Comparison of ENCODE assay signal across 9 mouse cellular contexts in genomic region chr2:18049279-18049821, GRCm38 (mm10). TPM values are rescaled to one million over a fixed set of nuclear protein-coding genes. Genes with fewer than 3 reads are reported as not detected.
A peak's percentile ranks its signal among the peaks of the same experiment; 100 is the strongest.
DNase-seq lines count a peak whose midpoint lies in the region; ATAC-seq and TF ChIP-seq lines count a peak whose summit lies in the region.
"Had no signal": no experiment of that assay in that cellular context is flagged by ENCODE, and none has a peak within 500 bp of the region (broad histone marks: within the 10 kb centered on the region; RNA-seq: fewer than 3 reads in every experiment).

No protein-coding gene starts in this region.

- no peaks in the 10 kb centered on the region for H3K27me3 ChIP-seq in intestine, postnatal 0 days (replicated peaks; ENCODE audit: control insufficient read depth, insufficient read depth, low read length)
- H3K27me3 ChIP-seq in midbrain, embryonic 12.5 days: no peaks in the 10 kb centered on the region

- H3K9ac ChIP-seq in intestine, postnatal 0 days (ENCODE audit: low read depth, low read length): peak overlapping the region; percentile 17; the same call in 1 of the 2 replicates
- peak overlapping the region; percentile 100 for H3K9ac ChIP-seq in midbrain, embryonic 12.5 days (replicated peaks)

- ATAC-seq in intestine, postnatal 0 days: no peak
- ATAC-seq in midbrain, embryonic 12.5 days (ENCODE audit: low FRiP score, low read depth): no peak

- H3K4me1 ChIP-seq in embryonic fibroblast, embryonic 13.5 days (ENCODE audit: control insufficient read depth, insufficient read depth, low read length): peaks cover 5% of the 10 kb centered on the region; the same call in 1 of the 2 replicates
- H3K4me1 ChIP-seq in intestine, postnatal 0 days (replicated peaks; ENCODE audit: control insufficient read depth, insufficient read depth, low read length): peaks cover 9% of the 10 kb centered on the region; the same call in 1 of the 2 replicates
- H3K4me1 ChIP-seq in midbrain, embryonic 12.5 days: peaks cover 39% of the 10 kb centered on the region

- H3K4me2 ChIP-seq in intestine, postnatal 0 days (replicated peaks; ENCODE audit: low read depth): peak overlapping the region; percentile 93
- peak overlapping the region; percentile 70 for H3K4me2 ChIP-seq in midbrain, embryonic 12.5 days (replicated peaks)

- H3K27ac ChIP-seq in embryonic fibroblast, embryonic 13.5 days (ENCODE audit: insufficient read depth, low read length): peak overlapping the region; percentile 90
- peak overlapping the region; percentile 64 for H3K27ac ChIP-seq in intestine, postnatal 0 days (ENCODE audit: low read depth, low read length)
- peak overlapping the region; percentile 100 for H3K27ac ChIP-seq in midbrain, embryonic 12.5 days (replicated peaks)

- TF ChIP-seq CTCF in embryonic fibroblast, embryonic 13.5 days (IDR thresholded peaks at IDR 0.05; ENCODE audit: borderline replicate concordance, insufficient read depth, low read length): no peak
- TF ChIP-seq CTCF in intestine, postnatal 0 days (IDR thresholded peaks at IDR 0.05; ENCODE audit: low read depth): no peak

- H3K9me3 ChIP-seq in intestine, postnatal 0 days (ENCODE audit: control insufficient read depth): no peaks in the 10 kb centered on the region
- no peaks in the 10 kb centered on the region for H3K9me3 ChIP-seq in midbrain, embryonic 12.5 days

- H3K36me3 ChIP-seq in intestine, postnatal 0 days (ENCODE audit: control insufficient read depth, insufficient read depth): no peaks in the 10 kb centered on the region
- no peaks in the 10 kb centered on the region for H3K36me3 ChIP-seq in midbrain, embryonic 12.5 days

- peak; percentile 48; the same call in 1 of the 2 replicates for TF ChIP-seq POLR2A in embryonic fibroblast, embryonic 13.5 days (IDR thresholded peaks at IDR 0.05; ENCODE audit: low read depth, low read length)

- WGBS in intestine, postnatal 0 days: 23% methylated on average over 11 of the region's 11 CpGs
- WGBS in midbrain, embryonic 12.5 days: under 1% methylated on average over 11 of the region's 11 CpGs

- DNase-seq in heart, adult 11 months: peak; percentile 91
- DNase-seq in heart, adult 9 months (ENCODE audit: low spot score in 2 of 2): no peak
- no peak for DNase-seq in c-Kit-positive CD71-positive TER-119-positive erythroid progenitor cells, embryonic 14.5 days (ENCODE audit: low spot score)
- DNase-seq in gastrocnemius, adult 18-20 months (ENCODE audit: low spot score): no peak
- DNase-seq in MN1 (ENCODE audit: low spot score): no peak

- peak overlapping the region; percentile 7; the same call in 1 of the 2 replicates for H3K4me3 ChIP-seq in embryonic fibroblast, embryonic 13.5 days (ENCODE audit: insufficient read depth, low read length)
- peak overlapping the region; percentile 82 for H3K4me3 ChIP-seq in intestine, postnatal 0 days (ENCODE audit: low read depth, low read length)
- H3K4me3 ChIP-seq in midbrain, embryonic 12.5 days: peak overlapping the region; percentile 99

RNA-seq across cellular contexts. Expression of gene Skida1, which starts 0.5 kb away (rescaled TPM):
- polyA plus RNA-seq in embryonic fibroblast, embryonic 13.5 days (2011; ENCODE audit: insufficient read length, low read depth, missing spikeins): 4.4 and 8.5 TPM in 2 replicates
- 0.95 and 1.2 TPM in 2 replicates for polyA plus RNA-seq in intestine, postnatal 0 days (2015; fragmentation: Nextera tagmentation; extraction: Ambion mirVana)
- 23.8 and 26.6 TPM in 2 replicates for polyA plus RNA-seq in midbrain, embryonic 12.5 days (2016; fragmentation: Nextera tagmentation; extraction: Ambion mirVana)
- under 1 TPM; 0.07 to 0.12 TPM for total RNA-seq in gastrocnemius, adult 18-20 months (2021)

RNA-seq across cellular contexts. Expression of gene Mllt10, which starts 5.7 kb away (rescaled TPM):
- polyA plus RNA-seq in embryonic fibroblast, embryonic 13.5 days (2011; ENCODE audit: insufficient read length, low read depth, missing spikeins): 49.3 and 52.0 TPM in 2 replicates
- polyA plus RNA-seq in intestine, postnatal 0 days (2015; fragmentation: Nextera tagmentation; extraction: Ambion mirVana): 22.6 and 30.1 TPM in 2 replicates
- polyA plus RNA-seq in midbrain, embryonic 12.5 days (2016; fragmentation: Nextera tagmentation; extraction: Ambion mirVana): 64.9 and 70.4 TPM in 2 replicates
- total RNA-seq in gastrocnemius, adult 18-20 months (2021): 10 to 100 TPM; 21.8 to 23.2 TPM

RNA-seq across cellular contexts. Expression of gene A930004D18Rik, which starts 11.8 kb away (rescaled TPM):
- 6.4 and 8.6 TPM in 2 replicates for polyA plus RNA-seq in embryonic fibroblast, embryonic 13.5 days (2011; ENCODE audit: insufficient read length, low read depth, missing spikeins)
- 6.3 and 6.8 TPM in 2 replicates for polyA plus RNA-seq in intestine, postnatal 0 days (2015; fragmentation: Nextera tagmentation; extraction: Ambion mirVana)
- polyA plus RNA-seq in midbrain, embryonic 12.5 days (2016; fragmentation: Nextera tagmentation; extraction: Ambion mirVana): 20.5 and 21.5 TPM in 2 replicates
- under 1 TPM; 0.34 to 0.64 TPM for total RNA-seq in gastrocnemius, adult 18-20 months (2021)

RNA-seq across cellular contexts. Expression of gene H2al2a, which starts 52.6 kb away (rescaled TPM):
- polyA plus RNA-seq in embryonic fibroblast, embryonic 13.5 days (2011; ENCODE audit: insufficient read length, low read depth, missing spikeins): not detected in 2 replicates
- not detected in 2 replicates for polyA plus RNA-seq in intestine, postnatal 0 days (2015; fragmentation: Nextera tagmentation; extraction: Ambion mirVana)
- not detected in 2 replicates for polyA plus RNA-seq in midbrain, embryonic 12.5 days (2016; fragmentation: Nextera tagmentation; extraction: Ambion mirVana)
- total RNA-seq in gastrocnemius, adult 18-20 months (2021): not detected
- total RNA-seq: heart, postnatal 14 days had no signal

Comparison
In these comparisons a context has a peak if more than half of its experiments do, and no peak if none do; other contexts are left out.
1. H3K4me3 ChIP-seq: peak in every context shown above with its lines; median percentile 99 in midbrain, embryonic 12.5 days; 82 in intestine, postnatal 0 days; 7 in embryonic fibroblast, embryonic 13.5 days.